Mouse (Mus musculus) gonadal fat pad, adult 2 months (tissue): Measurements from ENCODE around the gene Ap1g2. TPM values are rescaled to one million over a fixed set of nuclear protein-coding genes. Genes with fewer than 3 reads are reported as not detected.

Experiments used
- DNase-seq: peaks from one replicate; pipeline ENCODE4 v3.0.0-alpha.2; 2012; ENCODE audit warnings: low read depth
- polyA plus RNA-seq: library from polyadenylated mRNA; depleted of rRNA; stranded (reverse); fragments of >200 nt; gene quantifications from 2 replicates; pipeline ENCODE4 v1.2.3, GENCODE M21; 2012; rRNA removed

Ap1g2 gene
- polyA plus RNA-seq, 1 experiment, result 26.4 TPM

DNA sequence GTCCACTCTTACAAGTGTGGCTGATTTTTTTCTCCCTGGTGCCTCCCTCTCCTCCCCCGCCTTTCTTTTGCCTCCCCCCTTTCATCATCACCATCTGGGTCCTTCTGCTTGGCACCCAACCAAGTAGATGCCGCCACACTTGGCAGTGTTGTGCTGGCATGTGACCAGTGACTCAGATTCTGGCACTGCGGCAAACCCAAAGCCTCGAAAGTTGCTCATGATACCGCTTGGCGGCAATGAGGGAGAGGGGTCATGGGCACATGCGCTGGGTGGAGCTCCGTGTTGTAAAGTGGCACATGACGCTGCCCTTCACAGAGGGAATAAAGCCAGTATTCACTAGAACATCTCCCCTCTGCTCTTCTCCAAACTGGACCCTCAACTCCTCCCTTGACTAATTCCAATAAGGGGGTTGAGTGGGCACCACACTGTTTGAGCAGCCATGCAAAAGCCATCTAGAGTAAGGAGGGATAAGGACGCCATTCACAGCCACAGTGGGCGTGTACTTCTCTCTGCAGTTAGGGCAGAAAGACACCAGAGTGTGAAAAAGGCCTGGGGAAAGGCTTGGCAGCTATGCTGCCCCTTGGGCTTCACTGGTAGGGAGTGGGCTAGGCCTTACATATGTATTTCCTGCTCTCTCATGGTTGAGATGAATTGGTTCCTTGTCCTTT, 51.1 kb downstream of the Ap1g2 start:
- DNase-seq, result no peak

DNA sequence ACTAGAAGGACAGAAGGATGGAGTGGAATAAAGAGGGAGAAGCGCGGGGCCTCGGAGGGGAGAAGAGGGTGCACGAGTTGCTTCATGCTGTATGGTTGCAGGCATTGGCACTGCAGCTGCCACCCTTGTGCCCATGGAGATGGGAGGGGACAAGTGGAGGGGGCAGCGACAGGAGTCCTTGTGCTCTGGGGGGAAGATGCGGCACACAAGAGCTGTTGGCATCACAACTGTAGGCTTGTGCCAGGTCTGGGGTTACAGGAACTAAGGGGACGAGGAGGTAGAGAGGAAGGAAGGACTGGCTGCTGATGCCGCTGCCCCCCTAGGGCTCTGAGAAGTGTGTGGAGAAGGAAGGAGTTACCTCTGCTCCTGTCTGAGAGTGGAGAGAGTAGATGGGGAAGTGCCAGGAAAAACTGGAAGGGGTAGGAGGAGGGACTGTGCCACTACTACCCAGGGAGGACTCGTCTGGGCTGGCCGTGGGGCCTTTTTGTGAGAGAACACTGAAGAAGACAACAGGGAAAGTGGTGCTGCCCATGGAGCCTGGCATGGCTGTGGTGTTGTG, 52.1 kb downstream of the Ap1g2 start:
- DNase-seq, result no peak

DNA sequence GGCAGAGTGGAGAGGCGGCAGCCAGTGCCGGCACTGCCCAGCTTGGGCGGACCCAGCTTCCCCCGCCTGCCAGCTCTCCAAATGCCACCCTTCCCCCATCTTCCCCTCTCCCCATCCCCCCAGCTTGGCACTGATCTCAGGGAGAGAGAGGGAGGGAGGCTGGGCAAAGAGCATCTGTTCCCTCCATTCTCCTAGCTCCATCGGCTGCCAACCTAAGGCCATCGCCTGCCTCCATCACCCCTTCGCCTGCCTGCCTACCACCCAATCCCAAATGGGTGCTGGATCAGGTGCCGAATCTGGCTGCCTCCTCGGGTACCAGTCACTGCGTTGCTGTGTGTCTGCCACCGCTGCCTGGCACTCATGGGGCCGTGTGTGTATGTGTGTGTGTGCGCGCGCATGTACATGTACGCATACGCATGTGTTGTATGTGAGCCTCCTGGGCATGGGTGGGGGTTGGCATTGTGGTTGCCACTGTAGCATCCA, 52.6 kb downstream of the Ap1g2 start:
- no peak for DNase-seq

DNA sequence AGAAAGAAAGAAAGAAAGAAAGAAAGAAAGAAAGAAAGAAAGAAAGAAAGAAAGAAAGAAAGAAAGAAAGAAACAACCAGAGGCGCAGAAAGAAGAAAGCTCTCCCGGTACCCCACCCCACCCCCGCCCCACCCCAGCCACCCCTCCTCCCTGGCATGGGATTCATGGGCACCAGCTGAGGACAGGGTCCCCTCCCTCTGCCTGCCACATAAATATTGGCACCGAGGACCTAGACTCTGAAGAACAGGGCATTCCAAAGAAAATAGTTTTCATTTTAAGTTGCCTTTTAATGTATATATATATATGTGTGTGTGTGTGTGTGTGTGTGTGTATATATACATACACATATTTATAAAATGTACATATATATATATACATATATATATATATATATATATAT, 53.3 kb downstream of the Ap1g2 start:
- no peak for DNase-seq

GRCm38 (mm10) chr14:55052496-55052895, 53.9 kb downstream of the Ap1g2 start:
- no peak for DNase-seq

Other genes starting within 250 kb of the Ap1g2 start
- 9.1 and 10.1 TPM in 2 replicates for gene Homez, start 235.6 kb downstream of the Ap1g2 start, polyA plus RNA-seq
- gene Ppp1r3e, start 229.0 kb downstream of the Ap1g2 start, polyA plus RNA-seq, result 26.7 and 30.8 TPM in 2 replicates
- 76.2 and 83.0 TPM in 2 replicates for gene Bcl2l2, start 223.2 kb downstream of the Ap1g2 start, polyA plus RNA-seq
- 1.4 and 4.1 TPM in 2 replicates for gene Gm20521, start 223.2 kb downstream of the Ap1g2 start, polyA plus RNA-seq
- 185 and 205 TPM in 2 replicates for gene Pabpn1, start 214.1 kb downstream of the Ap1g2 start, polyA plus RNA-seq
- gene Slc22a17, start 193.5 kb downstream of the Ap1g2 start, polyA plus RNA-seq, result 63.8 and 66.2 TPM in 2 replicates
- 12.1 and 13.9 TPM in 2 replicates for gene Efs, start 180.5 kb downstream of the Ap1g2 start, polyA plus RNA-seq
- gene Il25, start 173.9 kb downstream of the Ap1g2 start, polyA plus RNA-seq, result 0.11 TPM in 1 of 2 replicates, not detected in the other
- 0.63 and 0.74 TPM in 2 replicates for gene Cmtm5, start 170.3 kb downstream of the Ap1g2 start, polyA plus RNA-seq
- 0.03 TPM in 1 of 2 replicates, not detected in the other for gene Myh6, start 139.7 kb downstream of the Ap1g2 start, polyA plus RNA-seq
- gene Gm17428, start 129.7 kb downstream of the Ap1g2 start, polyA plus RNA-seq, result not detected in 2 replicates
- 0.18 and 0.54 TPM in 2 replicates for gene Myh7, start 112.0 kb downstream of the Ap1g2 start, polyA plus RNA-seq
- 12.1 and 14.6 TPM in 2 replicates for gene Ngdn, start 91.1 kb downstream of the Ap1g2 start, polyA plus RNA-seq
- gene Zfhx2, start 14.3 kb downstream of the Ap1g2 start, polyA plus RNA-seq, result 0.69 and 1.3 TPM in 2 replicates
- gene Thtpa, start 11.8 kb downstream of the Ap1g2 start, polyA plus RNA-seq, result 9.6 and 13.0 TPM in 2 replicates
- 0.41 and 0.45 TPM in 2 replicates for gene Jph4, start 10.3 kb upstream of the Ap1g2 start, polyA plus RNA-seq
- not detected in 2 replicates for gene Dhrs2, start 115.4 kb upstream of the Ap1g2 start, polyA plus RNA-seq